Mouse (Mus musculus) limb, embryonic 12.5 days (tissue): ENCODE data around the gene C1qtnf6. TPM values are rescaled to one million over a fixed set of nuclear protein-coding genes. Genes with fewer than 3 reads are reported as not detected.

ENCODE experiments used
- ATAC-seq: fragments of 200-750 bp; cut with Nextera tagmentation; 2 replicates; pipeline ENCODE4 v1.8.0; 2017; ENCODE audit warnings: low read depth, moderate TSS enrichment; ENCODE audit not compliant: insufficient number of reproducible peaks, insufficient read depth, low FRiP score, low TSS enrichment
- H3K27ac ChIP-seq: fragments of 300-500 bp; sonication (generic); 2 replicates; pipeline ENCODE4 v1.5.1; 2016; ENCODE audit warnings: mild to moderate bottlenecking, moderate library complexity
- H3K27me3 ChIP-seq: fragments of 300-500 bp; sonication (generic); 2 replicates; pipeline ENCODE4 v1.6.1; 2016; ENCODE audit warnings: mild to moderate bottlenecking, moderate library complexity
- H3K36me3 ChIP-seq: fragments of 300-500 bp; sonication (generic); 2 replicates; pipeline ENCODE4 v1.6.1; 2016; ENCODE audit warnings: mild to moderate bottlenecking, moderate library complexity
- H3K4me1 ChIP-seq: fragments of 300-500 bp; sonication (generic); replicated peaks from 2 replicates; pipeline ENCODE4 v1.6.1; 2016
- H3K4me2 ChIP-seq: fragments of 300-500 bp; sonication (generic); 2 replicates; pipeline ENCODE4 v1.6.1; 2016; ENCODE audit warnings: mild to moderate bottlenecking, moderate library complexity
- H3K4me3 ChIP-seq: fragments of 300-500 bp; sonication (generic); replicated peaks from 2 replicates; pipeline ENCODE4 v1.5.1; 2016; ENCODE audit warnings: mild to moderate bottlenecking
- H3K9ac ChIP-seq: fragments of 300-500 bp; sonication (generic); replicated peaks from 2 replicates; pipeline ENCODE4 v1.6.1; 2016; ENCODE audit warnings: mild to moderate bottlenecking, moderate library complexity
- H3K9me3 ChIP-seq: fragments of 300-500 bp; sonication (generic); 2 replicates; pipeline ENCODE4 v1.6.1; 2016; ENCODE audit warnings: mild to moderate bottlenecking, moderate library complexity
- WGBS: fragments of 180-500 bp; shearing (Covaris S2); methylation state at CpG from one replicate; pipeline ENCODE4 v1.1.7; 2016; 5-methylcytosine and 5-hydroxymethylcytosine counted together
- polyA plus RNA-seq: library from polyadenylated mRNA; unstranded; fragments of >200 nt; fragmentation: Nextera tagmentation; extraction: Ambion mirVana; gene quantifications from 2 replicates; pipeline ENCODE4 v1.2.1, GENCODE M21; 2016

Gene C1qtnf6
- polyA plus RNA-seq, 1 experiment from 2014 or later, result 14.8 TPM

GRCm38 (mm10) chr15:78559141-78559979, 28.1 kb upstream of the C1qtnf6 start:
- ATAC-seq, result no peak

GRCm38 (mm10) chr15:78557693-78558535, 26.7 kb upstream of the C1qtnf6 start:
- H3K27ac ChIP-seq, result no peak overlapping the region
- H3K4me1 ChIP-seq, result no peaks in the 10 kb centered on the region
- H3K4me3 ChIP-seq, result no peak overlapping the region
- no peaks in the 10 kb centered on the region for H3K36me3 ChIP-seq
- WGBS, result 63% methylated on average over 10 of the region's 10 CpGs
- H3K4me2 ChIP-seq, result no peak overlapping the region
- H3K9me3 ChIP-seq, result peaks cover under 1% of the 10 kb centered on the region; the same call in 1 of the 2 replicates
- H3K27me3 ChIP-seq, result no peaks in the 10 kb centered on the region
- H3K9ac ChIP-seq, result no peak overlapping the region
- no peak for ATAC-seq

More at GRCm38 (mm10) chr15:78559141-78559979, 28.1 kb upstream of the C1qtnf6 start:
- no peak overlapping the region for H3K4me3 ChIP-seq
- H3K27ac ChIP-seq, result no peak overlapping the region
- no peaks in the 10 kb centered on the region for H3K36me3 ChIP-seq
- 58% methylated on average over 11 of the region's 11 CpGs for WGBS
- H3K4me2 ChIP-seq, result no peak overlapping the region
- no peaks in the 10 kb centered on the region for H3K9me3 ChIP-seq
- no peaks in the 10 kb centered on the region for H3K4me1 ChIP-seq
- no peak overlapping the region for H3K9ac ChIP-seq
- H3K27me3 ChIP-seq, result no peaks in the 10 kb centered on the region

DNA sequence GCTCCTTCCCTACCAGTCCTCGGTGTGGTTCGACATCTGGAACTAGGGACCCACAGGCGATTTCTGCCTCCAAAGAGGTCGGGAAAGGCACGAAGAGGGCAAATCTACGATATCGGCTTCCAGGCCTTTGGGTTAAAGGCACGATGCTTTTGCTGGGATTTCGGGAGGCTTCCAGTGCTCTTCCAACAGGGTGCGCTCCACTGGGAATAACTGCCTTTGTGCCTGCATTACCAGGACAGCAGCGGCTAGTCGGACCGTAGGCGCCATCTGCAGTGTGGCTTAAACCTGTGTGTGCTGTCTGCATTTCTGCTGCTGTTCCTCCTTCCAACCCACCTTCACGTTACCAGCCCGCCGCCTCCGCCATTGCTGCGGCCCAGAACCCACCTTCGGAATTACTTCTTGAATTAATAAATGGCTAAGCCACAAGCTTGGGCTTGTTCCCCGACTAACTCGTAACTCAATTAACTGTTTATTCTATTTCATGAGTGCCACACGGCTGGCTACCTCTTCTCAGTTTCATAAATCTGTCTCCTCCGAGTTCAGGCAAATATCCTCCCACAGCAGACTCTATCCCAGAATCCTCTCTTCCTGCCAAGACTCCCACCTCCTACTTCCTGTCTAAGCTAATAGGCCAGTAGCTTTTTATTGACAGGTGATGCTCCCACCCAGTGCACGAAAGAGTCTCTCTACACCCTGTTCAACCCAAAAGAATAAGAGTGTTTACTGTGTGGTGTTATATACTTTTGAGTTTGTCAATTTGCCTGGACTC, 23.5 kb upstream of the C1qtnf6 start:
- Histone ChIP-seq H3K9ac (no peak overlapping the region), H3K27ac (no peak overlapping the region)

GRCm38 (mm10) chr15:78549189-78549734, 18.0 kb upstream of the C1qtnf6 start:
- H3K4me1 ChIP-seq, result peaks cover 8% of the 10 kb centered on the region
- peaks cover 14% of the 10 kb centered on the region for H3K27me3 ChIP-seq
- H3K27ac ChIP-seq, result no peak overlapping the region
- no peak overlapping the region for H3K4me3 ChIP-seq
- H3K9me3 ChIP-seq, result peaks cover 15% of the 10 kb centered on the region
- ATAC-seq, result no peak
- WGBS, result 79% methylated on average over 4 of the region's 4 CpGs
- H3K36me3 ChIP-seq, result no peaks in the 10 kb centered on the region
- H3K4me2 ChIP-seq, result no peak overlapping the region
- no peak overlapping the region for H3K9ac ChIP-seq

More for the DNA sequence above, 23.5 kb upstream of the C1qtnf6 start:
- Histone ChIP-seq H3K4me3 (peak overlapping the region; percentile 3; the same call in 1 of the 2 replicates), H3K9me3 (peaks cover 15% of the 10 kb centered on the region), H3K36me3 (no peaks in the 10 kb centered on the region), H3K4me2 (peak overlapping the region; percentile 23), H3K4me1 (no peaks in the 10 kb centered on the region), H3K27me3 (no peaks in the 10 kb centered on the region)
- WGBS, result 62% methylated on average over 25 of the region's 25 CpGs
- ATAC-seq, result no peak

- 75% methylated on average over 8 of the region's 8 CpGs for WGBS
Measured at GRCm38 (mm10) chr15:78548711-78549110, 17.5 kb upstream of the C1qtnf6 start.

GRCm38 (mm10) chr15:78548336-78548665, 17.1 kb upstream of the C1qtnf6 start:
- ATAC-seq, result no peak
- Histone ChIP-seq H3K4me2 (no peak overlapping the region), H3K9ac (no peak overlapping the region), H3K9me3 (peaks cover 15% of the 10 kb centered on the region), H3K36me3 (no peaks in the 10 kb centered on the region), H3K4me3 (no peak overlapping the region), H3K4me1 (peaks cover 9% of the 10 kb centered on the region), H3K27ac (no peak overlapping the region), H3K27me3 (peaks cover 23% of the 10 kb centered on the region)
- 28% methylated on average over 3 of the region's 3 CpGs for WGBS

More at GRCm38 (mm10) chr15:78548711-78549110, 17.5 kb upstream of the C1qtnf6 start:
- Histone ChIP-seq H3K4me1 (peaks cover 9% of the 10 kb centered on the region), H3K27ac (no peak overlapping the region), H3K27me3 (peaks cover 19% of the 10 kb centered on the region), H3K4me2 (no peak overlapping the region), H3K9me3 (peaks cover 15% of the 10 kb centered on the region), H3K4me3 (no peak overlapping the region), H3K36me3 (no peaks in the 10 kb centered on the region), H3K9ac (no peak overlapping the region)
- no peak for ATAC-seq

- H3K36me3 ChIP-seq, result no peaks in the 10 kb centered on the region
- ATAC-seq, result no peak
- no peak overlapping the region for H3K4me3 ChIP-seq
- peaks cover 29% of the 10 kb centered on the region for H3K27me3 ChIP-seq
- no peak overlapping the region for H3K4me2 ChIP-seq
- no peak overlapping the region for H3K9ac ChIP-seq
- peaks cover 12% of the 10 kb centered on the region for H3K4me1 ChIP-seq
- 44% methylated on average over 5 of the region's 5 CpGs for WGBS
- no peak overlapping the region for H3K27ac ChIP-seq
- H3K9me3 ChIP-seq, result peaks cover 12% of the 10 kb centered on the region
Measured at GRCm38 (mm10) chr15:78547415-78548335, 16.5 kb upstream of the C1qtnf6 start.

DNA sequence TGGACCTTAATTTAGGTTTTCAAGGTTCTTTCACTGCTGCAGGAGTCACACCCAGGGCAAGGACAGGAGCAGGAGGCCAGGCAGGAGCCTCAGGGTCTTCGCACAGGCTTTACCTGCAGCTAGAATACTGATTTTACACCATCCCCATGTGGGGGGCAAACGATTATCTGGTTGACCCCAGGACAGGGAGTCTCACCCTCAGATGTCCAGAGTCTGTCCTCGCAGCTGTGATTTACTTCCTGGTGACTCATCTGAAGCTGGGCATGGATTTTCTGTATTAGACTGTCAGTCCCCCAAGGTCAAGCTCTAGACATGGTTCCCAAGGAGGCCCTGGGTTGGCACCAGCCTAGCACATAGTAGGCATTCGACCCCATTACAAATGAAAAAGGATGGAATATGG, 14.8 kb upstream of the C1qtnf6 start:
- Histone ChIP-seq H3K4me3 (no peak overlapping the region), H3K4me1 (peaks cover 19% of the 10 kb centered on the region), H3K36me3 (no peaks in the 10 kb centered on the region), H3K9me3 (peaks cover 6% of the 10 kb centered on the region), H3K27me3 (peaks cover 33% of the 10 kb centered on the region), H3K27ac (no peak overlapping the region), H3K4me2 (no peak overlapping the region), H3K9ac (no peak overlapping the region)
- WGBS, result 87% methylated on average over 4 of the region's 4 CpGs
- ATAC-seq, result no peak

- no peak within 1 kb of the TSS for H3K27ac ChIP-seq
- H3K36me3 ChIP-seq, result no peaks in the 10 kb centered on the region
- peak within 1 kb of the TSS; percentile 12; the same call in 1 of the 2 replicates for H3K9ac ChIP-seq
- H3K4me3 ChIP-seq, result no peak within 1 kb of the TSS
- peaks cover 19% of the 10 kb centered on the region for H3K4me1 ChIP-seq
- ATAC-seq, result no peak
- no peaks in the 10 kb centered on the region for H3K9me3 ChIP-seq
- H3K4me2 ChIP-seq, result no peak within 1 kb of the TSS
- WGBS, result 7% methylated on average over 14 of the region's 14 CpGs
- peaks cover 42% of the 10 kb centered on the region for H3K27me3 ChIP-seq
Measured at GRCm38 (mm10) chr15:78544561-78545001, 13.4 kb upstream of the C1qtnf6 start, which contains the start of gene Sstr3. Gene Sstr3, minus strand, starts transcription at chr15:78544685.

- Histone ChIP-seq H3K4me2 (no peak overlapping the region), H3K4me1 (peaks cover 19% of the 10 kb centered on the region), H3K36me3 (no peaks in the 10 kb centered on the region), H3K9me3 (no peaks in the 10 kb centered on the region), H3K9ac (no peak overlapping the region), H3K27me3 (peaks cover 47% of the 10 kb centered on the region), H3K4me3 (no peak overlapping the region), H3K27ac (no peak overlapping the region)
- no peak for ATAC-seq
- 82% methylated on average over 15 of the region's 15 CpGs for WGBS
Measured at GRCm38 (mm10) chr15:78544041-78544440, 12.8 kb upstream of the C1qtnf6 start.
